ENCODE assay signal across 12 mouse cellular contexts in genomic region chr8:122437708-122438331, GRCm38 (mm10). TPM values are rescaled to one million over a fixed set of nuclear protein-coding genes. Genes with fewer than 3 reads are reported as not detected.
DNase-seq lines count a peak whose midpoint lies in the region; ATAC-seq and TF ChIP-seq lines count a peak whose summit lies in the region.
"Had no signal": no experiment of that assay in that cellular context is flagged by ENCODE, and none has a peak within 500 bp of the region (broad histone marks: within the 10 kb centered on the region; RNA-seq: fewer than 3 reads in every experiment).

No protein-coding gene starts in this region.

- no peak overlapping the region for H3K4me3 ChIP-seq in kidney, embryonic 15.5 days (replicated peaks)
- H3K4me3 ChIP-seq in intestine, postnatal 0 days (ENCODE audit: low read depth, low read length): no peak overlapping the region
- H3K4me3 ChIP-seq: heart, adult 2 months; midbrain, embryonic 10.5 days had no signal

- no peak for ATAC-seq in kidney, embryonic 15.5 days (replicated peaks; ENCODE audit: low FRiP score)
- no peak for ATAC-seq in intestine, postnatal 0 days
- ATAC-seq in megakaryocyte progenitor cell, adult 5-6 weeks (replicated peaks; ENCODE audit: poor library complexity): peak; percentile 63

- no peaks in the 10 kb centered on the region for H3K27me3 ChIP-seq in kidney, embryonic 15.5 days
- H3K27me3 ChIP-seq in intestine, postnatal 0 days (replicated peaks; ENCODE audit: control insufficient read depth, insufficient read depth, low read length): no peaks in the 10 kb centered on the region

- peaks cover 57% of the 10 kb centered on the region for H3K36me3 ChIP-seq in kidney, embryonic 15.5 days
- peaks cover 34% of the 10 kb centered on the region for H3K36me3 ChIP-seq in intestine, postnatal 0 days (ENCODE audit: control insufficient read depth, insufficient read depth)

- no peaks in the 10 kb centered on the region for H3K9me3 ChIP-seq in kidney, embryonic 15.5 days (replicated peaks)
- H3K9me3 ChIP-seq in intestine, postnatal 0 days (ENCODE audit: control insufficient read depth): no peaks in the 10 kb centered on the region
- H3K9me3 ChIP-seq: midbrain, embryonic 10.5 days had no signal

- H3K4me1 ChIP-seq in kidney, embryonic 15.5 days: peaks cover 39% of the 10 kb centered on the region
- no peaks in the 10 kb centered on the region; the same call in 1 of the 2 replicates for H3K4me1 ChIP-seq in intestine, postnatal 0 days (replicated peaks; ENCODE audit: control insufficient read depth, insufficient read depth, low read length)

- DNase-seq in kidney, adult 9 months: no peak
- DNase-seq in T-cell, adult 2 months (ENCODE audit: low spot score): peak; percentile 28
- DNase-seq in kidney, postnatal 36 days: no peak
- DNase-seq in gastrocnemius, adult 18-20 months (ENCODE audit: low spot score): no peak
- no peak for DNase-seq in frontal cortex, postnatal 14 days (ENCODE audit: low spot score in 2 of 2)

- no peak for TF ChIP-seq CTCF in intestine, postnatal 0 days (IDR thresholded peaks at IDR 0.05; ENCODE audit: low read depth)

- H3K27ac ChIP-seq in kidney, embryonic 15.5 days: peak overlapping the region; percentile 71
- H3K27ac ChIP-seq in intestine, postnatal 0 days (ENCODE audit: low read depth, low read length): no peak overlapping the region
- H3K27ac ChIP-seq: heart, adult 2 months; midbrain, embryonic 10.5 days had no signal

- 0 out of 2 replicates have a peak overlapping the region, but pooled peaks have one; percentile 4 for H3K9ac ChIP-seq in kidney, embryonic 15.5 days
- H3K9ac ChIP-seq in intestine, postnatal 0 days (ENCODE audit: low read depth, low read length): peak overlapping the region; percentile 23; the same call in 1 of the 2 replicates

- peak overlapping the region; percentile 30 for H3K4me2 ChIP-seq in kidney, embryonic 15.5 days
- H3K4me2 ChIP-seq in intestine, postnatal 0 days (replicated peaks; ENCODE audit: low read depth): no peak overlapping the region

- WGBS in kidney, embryonic 15.5 days: 85% methylated on average over 13 of the region's 13 CpGs
- WGBS in intestine, postnatal 0 days: 84% methylated on average over 13 of the region's 13 CpGs

RNA-seq across cellular contexts. Expression of gene Cyba, which starts 5.1 kb away (rescaled TPM):
- polyA plus RNA-seq in kidney, embryonic 15.5 days (2015; fragmentation: Nextera tagmentation; extraction: Ambion mirVana): 310 and 320 TPM in 2 replicates
- polyA plus RNA-seq in intestine, postnatal 0 days (2015; fragmentation: Nextera tagmentation; extraction: Ambion mirVana): 292 and 312 TPM in 2 replicates
- 123 and 166 TPM in 2 replicates for total RNA-seq in megakaryocyte progenitor cell, adult 5-6 weeks (2015)
- 94.4 and 117 TPM in 2 replicates for total RNA-seq in megakaryocyte progenitor cell, adult 5-6 weeks (2017)
- 1 to 10 TPM; 4.5 to 8.6 TPM for total RNA-seq in gastrocnemius, adult 18-20 months (2021)

RNA-seq across cellular contexts. Expression of gene Mvd, which starts 5.4 kb away (rescaled TPM):
- polyA plus RNA-seq in kidney, embryonic 15.5 days (2015; fragmentation: Nextera tagmentation; extraction: Ambion mirVana): 32.7 and 37.5 TPM in 2 replicates
- polyA plus RNA-seq in intestine, postnatal 0 days (2015; fragmentation: Nextera tagmentation; extraction: Ambion mirVana): 18.7 and 19.2 TPM in 2 replicates
- 3.4 and 3.8 TPM in 2 replicates for total RNA-seq in megakaryocyte progenitor cell, adult 5-6 weeks (2015)
- 3.2 and 5.6 TPM in 2 replicates for total RNA-seq in megakaryocyte progenitor cell, adult 5-6 weeks (2017)
- 1 to 10 TPM; 3.9 to 5.6 TPM for total RNA-seq in gastrocnemius, adult 18-20 months (2021)

RNA-seq across cellular contexts. Expression of gene Il17c, which starts 16.0 kb away (rescaled TPM):
- not detected in 2 replicates for polyA plus RNA-seq in kidney, embryonic 15.5 days (2015; fragmentation: Nextera tagmentation; extraction: Ambion mirVana)
- polyA plus RNA-seq in intestine, postnatal 0 days (2015; fragmentation: Nextera tagmentation; extraction: Ambion mirVana): not detected in 2 replicates
- not detected in 2 replicates for total RNA-seq in megakaryocyte progenitor cell, adult 5-6 weeks (2015)
- total RNA-seq in megakaryocyte progenitor cell, adult 5-6 weeks (2017): not detected in 2 replicates
- total RNA-seq in gastrocnemius, adult 18-20 months (2021): not detected
- total RNA-seq: heart, adult 2 months; layer of hippocampus, postnatal 10 days; MEL had no signal
- polyA plus RNA-seq: heart, adult 2 months; midbrain, embryonic 10.5 days had no signal

RNA-seq across cellular contexts. Expression of gene Snai3, which starts 22.7 kb away (rescaled TPM):
- 0.34 and 0.78 TPM in 2 replicates for polyA plus RNA-seq in kidney, embryonic 15.5 days (2015; fragmentation: Nextera tagmentation; extraction: Ambion mirVana)
- 0.33 and 0.46 TPM in 2 replicates for polyA plus RNA-seq in intestine, postnatal 0 days (2015; fragmentation: Nextera tagmentation; extraction: Ambion mirVana)
- total RNA-seq in megakaryocyte progenitor cell, adult 5-6 weeks (2015): 0.30 TPM in 1 of 2 replicates, not detected in the other
- total RNA-seq in megakaryocyte progenitor cell, adult 5-6 weeks (2017): not detected in 2 replicates
- total RNA-seq in gastrocnemius, adult 18-20 months (2021): 10 to 100 TPM in 1 of 2 experiments, 1 to 10 TPM in 1; 5.7 to 14.7 TPM
- total RNA-seq: layer of hippocampus, postnatal 10 days; MEL had no signal
- polyA plus RNA-seq: midbrain, embryonic 10.5 days had no signal

RNA-seq across cellular contexts. Expression of gene Rnf166, which starts 38.0 kb away (rescaled TPM):
- polyA plus RNA-seq in kidney, embryonic 15.5 days (2015; fragmentation: Nextera tagmentation; extraction: Ambion mirVana): 37.7 and 39.8 TPM in 2 replicates
- 22.7 and 22.8 TPM in 2 replicates for polyA plus RNA-seq in intestine, postnatal 0 days (2015; fragmentation: Nextera tagmentation; extraction: Ambion mirVana)
- 26.6 and 33.3 TPM in 2 replicates for total RNA-seq in megakaryocyte progenitor cell, adult 5-6 weeks (2015)
- 32.8 and 33.2 TPM in 2 replicates for total RNA-seq in megakaryocyte progenitor cell, adult 5-6 weeks (2017)
- 10 to 100 TPM; 35.0 to 37.7 TPM for total RNA-seq in gastrocnemius, adult 18-20 months (2021)

Comparison
In these comparisons a context has a peak if more than half of its experiments do, and no peak if none do; other contexts are left out.
1. RNA of gene Cyba, which starts 5.1 kb away (total RNA-seq): 94.4 to 166 TPM in megakaryocyte progenitor cell, adult 5-6 weeks; 4.5 to 8.6 TPM in gastrocnemius, adult 18-20 months; every median in the first group is over 4 times any median in the second.